Mouse (Mus musculus) liver, adult 2 months (tissue): ENCODE results near the gene Pik3r6.

ENCODE experiments used
- CTCF ChIP-seq: fragments of 200-500 bp; IDR thresholded peaks from 2 replicates; pipeline ENCODE4 v1.5.1; 2011; ENCODE audit warnings: low read depth, low read length, control low read depth
- POLR2A ChIP-seq: fragments of 200-500 bp; IDR thresholded peaks from 2 replicates; pipeline ENCODE4 v1.6.1; 2011; ENCODE audit warnings: low read length, control low read depth; ENCODE audit not compliant: insufficient read depth; ENCODE audit errors: extremely low read depth

- TF ChIP-seq CTCF (no peak), POLR2A (no peak)
Measured at GRCm38 (mm10) chr11:68472162-68472849, 30.5 kb upstream of the Pik3r6 start.
